In the genomic region with DNA sequence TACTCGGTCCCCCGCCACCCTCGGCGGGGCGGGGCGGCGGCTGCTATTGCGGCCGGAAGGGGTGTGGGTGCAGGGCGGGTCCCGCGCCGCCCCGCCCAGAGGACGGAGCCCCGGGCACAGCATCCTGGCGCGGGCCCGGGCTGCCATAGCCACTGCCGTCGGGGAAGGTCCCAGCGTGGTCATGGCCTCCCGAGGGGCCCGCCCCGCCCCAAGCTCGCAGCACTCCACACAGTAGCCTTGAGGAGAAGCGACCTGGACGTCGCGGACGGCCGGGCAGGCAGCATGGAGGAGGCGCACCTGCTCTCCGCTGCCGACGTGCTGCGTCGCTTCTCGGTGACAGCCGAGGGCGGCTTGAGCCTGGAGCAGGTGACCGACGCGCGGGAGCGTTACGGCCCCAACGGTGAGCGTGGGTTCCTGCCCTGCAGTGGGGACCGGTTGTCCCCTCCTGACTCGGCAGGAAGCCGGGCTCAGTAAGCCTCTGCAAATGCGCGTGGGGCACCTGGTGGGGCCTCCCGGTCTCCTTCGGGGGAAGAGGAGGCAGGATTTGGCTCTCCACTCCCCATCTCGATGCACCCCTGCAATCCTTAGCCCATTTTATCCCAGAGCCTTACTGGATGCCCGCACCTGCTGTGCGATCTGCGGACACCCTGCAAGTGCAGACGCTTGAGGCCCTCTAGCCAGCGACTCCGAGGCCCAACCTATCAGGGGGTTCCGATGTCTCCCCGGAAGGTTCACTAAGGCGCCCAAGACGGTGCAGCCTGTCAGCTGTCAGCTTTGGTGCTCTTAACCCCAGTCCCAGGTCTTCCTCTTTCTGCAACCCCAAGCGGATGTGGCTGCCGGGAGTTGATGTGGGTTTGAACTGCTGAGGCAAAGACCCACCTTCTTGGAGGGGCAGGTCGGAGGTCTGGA, we compare ENCODE assay signal across 8 mouse cellular contexts. TPM values are rescaled to one million over a fixed set of nuclear protein-coding genes. Genes with fewer than 3 reads are reported as not detected.
DNase-seq lines count a peak whose midpoint lies in the region; ATAC-seq and TF ChIP-seq lines count a peak whose summit lies in the region.

A gene (plus strand): TSS at position 98 of the 909 bp plus-strand sequence.

- no peak within 1 kb of the TSS for H3K9ac ChIP-seq in forebrain, embryonic 12.5 days
- H3K9ac ChIP-seq in hindbrain, embryonic 12.5 days = no peak within 1 kb of the TSS
- peak within 1 kb of the TSS; percentile 32 for H3K9ac ChIP-seq in liver, embryonic 15.5 days
- no peak within 1 kb of the TSS for H3K9ac ChIP-seq in neural tube, embryonic 12.5 days

- H3K27me3 ChIP-seq in kidney, adult 2 months (replicated peaks; ENCODE audit: control insufficient read depth, insufficient read depth, low read length) = no peaks in the 10 kb centered on the region
- H3K27me3 ChIP-seq in forebrain, embryonic 12.5 days = peaks cover 57% of the 10 kb centered on the region
- H3K27me3 ChIP-seq in hindbrain, embryonic 12.5 days = peaks cover 57% of the 10 kb centered on the region
- H3K27me3 ChIP-seq in liver, embryonic 15.5 days = peaks cover 48% of the 10 kb centered on the region
- peaks cover 56% of the 10 kb centered on the region for H3K27me3 ChIP-seq in neural tube, embryonic 12.5 days (replicated peaks)

- WGBS in kidney, adult 2 months = 8% methylated on average over 70 of the region's 70 CpGs
- 5% methylated on average over 69 of the region's 70 CpGs for WGBS in forebrain, embryonic 12.5 days
- 4% methylated on average over 70 of the region's 70 CpGs for WGBS in hindbrain, embryonic 12.5 days
- 1% methylated on average over 70 of the region's 70 CpGs for WGBS in liver, embryonic 15.5 days (ENCODE audit: insufficient replicate concordance)
- WGBS in neural tube, embryonic 12.5 days = 4% methylated on average over 70 of the region's 70 CpGs

- no peak for ATAC-seq in forebrain, embryonic 12.5 days (ENCODE audit: low FRiP score)
- no peak for ATAC-seq in hindbrain, embryonic 12.5 days (ENCODE audit: low FRiP score)
- peak; percentile 60 for ATAC-seq in liver, embryonic 15.5 days (ENCODE audit: insufficient read depth)
- no peak for ATAC-seq in neural tube, embryonic 12.5 days (ENCODE audit: low FRiP score, low read depth)

- no peaks in the 10 kb centered on the region for H3K4me1 ChIP-seq in kidney, adult 2 months (ENCODE audit: control insufficient read depth, insufficient read depth, low read length)
- peaks cover 11% of the 10 kb centered on the region; the same call in 1 of the 2 replicates for H3K4me1 ChIP-seq in forebrain, embryonic 12.5 days
- H3K4me1 ChIP-seq in hindbrain, embryonic 12.5 days = peaks cover 7% of the 10 kb centered on the region; the same call in 1 of the 2 replicates
- H3K4me1 ChIP-seq in liver, embryonic 15.5 days (replicated peaks) = peaks cover 20% of the 10 kb centered on the region
- peaks cover 8% of the 10 kb centered on the region for H3K4me1 ChIP-seq in neural tube, embryonic 12.5 days

- no peak for TF ChIP-seq CTCF in kidney, adult 2 months (conservative IDR thresholded peaks at IDR 0.05; ENCODE audit: insufficient read depth, insufficient read length, low read depth, low read length)

- H3K27ac ChIP-seq in kidney, adult 2 months (ENCODE audit: insufficient read depth, low read depth, low read length) = no peak within 1 kb of the TSS
- no peak within 1 kb of the TSS for H3K27ac ChIP-seq in forebrain, embryonic 12.5 days
- no peak within 1 kb of the TSS for H3K27ac ChIP-seq in hindbrain, embryonic 12.5 days
- H3K27ac ChIP-seq in liver, embryonic 15.5 days (replicated peaks) = peak within 1 kb of the TSS; percentile 48
- no peak within 1 kb of the TSS for H3K27ac ChIP-seq in neural tube, embryonic 12.5 days

- DNase-seq in kidney, adult 2 months = peak; percentile 41
- DNase-seq in kidney, adult 9 months = no peak
- DNase-seq in layer of hippocampus, postnatal 25 days (ENCODE audit: extremely low spot score in 1 of 2, low spot score in 1 of 2) = no peak
- DNase-seq in cerebellum, adult 11-12 months = no peak

- H3K4me3 ChIP-seq in kidney, adult 2 months (ENCODE audit: insufficient read depth, low read depth, low read length) = peak within 1 kb of the TSS; percentile 45
- H3K4me3 ChIP-seq in forebrain, embryonic 12.5 days (replicated peaks) = peak within 1 kb of the TSS; percentile 35
- H3K4me3 ChIP-seq in hindbrain, embryonic 12.5 days = peak within 1 kb of the TSS; percentile 28
- H3K4me3 ChIP-seq in liver, embryonic 15.5 days (replicated peaks) = peak within 1 kb of the TSS; percentile 53
- peak within 1 kb of the TSS; percentile 31 for H3K4me3 ChIP-seq in neural tube, embryonic 12.5 days

- no peak for TF ChIP-seq POLR2A in kidney, adult 2 months (IDR thresholded peaks at IDR 0.05; ENCODE audit: low read depth, low read length)

- no peaks in the 10 kb centered on the region for H3K9me3 ChIP-seq in forebrain, embryonic 12.5 days
- no peaks in the 10 kb centered on the region for H3K9me3 ChIP-seq in hindbrain, embryonic 12.5 days (replicated peaks)
- H3K9me3 ChIP-seq in liver, embryonic 15.5 days (replicated peaks) = no peaks in the 10 kb centered on the region
- no peaks in the 10 kb centered on the region for H3K9me3 ChIP-seq in neural tube, embryonic 12.5 days

- H3K36me3 ChIP-seq in kidney, adult 2 months (ENCODE audit: control insufficient read depth, insufficient read depth, low read length) = no peaks in the 10 kb centered on the region
- no peaks in the 10 kb centered on the region for H3K36me3 ChIP-seq in forebrain, embryonic 12.5 days (replicated peaks)
- H3K36me3 ChIP-seq in hindbrain, embryonic 12.5 days = no peaks in the 10 kb centered on the region
- no peaks in the 10 kb centered on the region for H3K36me3 ChIP-seq in liver, embryonic 15.5 days (replicated peaks)
- H3K36me3 ChIP-seq in neural tube, embryonic 12.5 days = no peaks in the 10 kb centered on the region

- peak within 1 kb of the TSS; percentile 49 for H3K4me2 ChIP-seq in forebrain, embryonic 12.5 days
- peak within 1 kb of the TSS; percentile 50 for H3K4me2 ChIP-seq in hindbrain, embryonic 12.5 days (replicated peaks)
- H3K4me2 ChIP-seq in liver, embryonic 15.5 days = peak within 1 kb of the TSS; percentile 73
- H3K4me2 ChIP-seq in neural tube, embryonic 12.5 days (replicated peaks) = peak within 1 kb of the TSS; percentile 54

RNA-seq across cellular contexts. Expression of the gene that starts here (rescaled TPM):
- 24.3 and 28.7 TPM in 2 replicates for polyA plus RNA-seq in kidney, adult 2 months (2012; rRNA removed)
- polyA plus RNA-seq in forebrain, embryonic 12.5 days (2016; fragmentation: Nextera tagmentation; extraction: Ambion mirVana) = 0.60 and 0.68 TPM in 2 replicates
- polyA plus RNA-seq in hindbrain, embryonic 12.5 days (2016; fragmentation: Nextera tagmentation; extraction: Ambion mirVana) = 2.2 and 2.4 TPM in 2 replicates
- 10.6 and 12.8 TPM in 2 replicates for polyA plus RNA-seq in liver, embryonic 15.5 days (2015; fragmentation: Nextera tagmentation; extraction: Ambion mirVana)
- polyA plus RNA-seq in neural tube, embryonic 12.5 days (2016; fragmentation: Nextera tagmentation; extraction: Ambion mirVana) = 1.2 and 1.3 TPM in 2 replicates
- 1 to 10 TPM; 4.9 to 6.6 TPM for total RNA-seq in layer of hippocampus, postnatal 25 days (2021)
